Mouse (Mus musculus) erythroblast, embryonic 14.5 days (primary cell): ENCODE measurements at regions not wholly inside any gene's neighbourhood (a gene's known extent, or its start where the extent isn't known, plus 50 kb on each side); places are given as distances from the start of the nearest gene placed in this dataset.

Source experiments
- H3K27me3 ChIP-seq: 2 replicates; pipeline ENCODE4 v1.6.1; 2012; ENCODE audit warnings: inconsistent platforms; ENCODE audit not compliant: control insufficient read depth
- H3K36me3 ChIP-seq: 2 replicates; pipeline ENCODE4 v1.6.1; 2012; ENCODE audit warnings: mild to moderate bottlenecking, inconsistent platforms; ENCODE audit not compliant: control insufficient read depth
- H3K4me1 ChIP-seq: 2 replicates; pipeline ENCODE4 v1.6.1; 2012; ENCODE audit warnings: inconsistent platforms; ENCODE audit not compliant: control insufficient read depth
- H3K4me3 ChIP-seq: replicated peaks from 2 replicates; pipeline ENCODE3; 2012; ENCODE audit warnings: moderate library complexity, mild to moderate bottlenecking, inconsistent platforms
- H3K9me3 ChIP-seq: 2 replicates; pipeline ENCODE4 v1.6.1; 2012; ENCODE audit warnings: low read length, inconsistent platforms, mixed read lengths; ENCODE audit not compliant: control insufficient read depth
- GATA1 ChIP-seq: IDR thresholded peaks from 2 replicates; pipeline ENCODE4 v1.6.1; 2012; ENCODE audit warnings: low read length, inconsistent platforms, mixed read lengths
- TAL1 ChIP-seq: IDR thresholded peaks from 3 replicates; pipeline ENCODE4 v1.6.1; 2012; ENCODE audit warnings: low read length, inconsistent platforms, mixed read lengths

DNA sequence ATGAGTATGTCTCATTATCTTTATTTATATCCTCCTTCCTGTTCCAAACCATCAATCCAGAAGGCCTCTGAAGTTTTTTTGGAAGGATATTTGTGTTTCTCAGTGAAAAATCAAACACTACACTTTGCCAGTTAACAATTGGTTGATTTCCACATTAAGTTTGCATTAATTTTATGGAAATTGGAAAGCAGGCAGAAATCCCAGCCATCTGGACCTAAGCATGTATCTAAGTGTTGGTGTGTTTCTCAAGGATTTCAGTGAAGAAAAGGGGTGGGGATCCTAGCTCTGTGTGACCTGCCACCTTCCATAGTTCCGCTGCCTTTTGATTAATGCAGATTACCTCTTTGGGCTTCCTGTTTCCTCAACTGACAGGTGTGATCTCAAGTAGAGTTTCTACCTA is 296.5 kb downstream of the Icos start:
- no peak for TF ChIP-seq GATA1
- no peak for TF ChIP-seq TAL1
- Histone ChIP-seq H3K4me1 (no peaks in the 10 kb centered on the region), H3K27me3 (no peaks in the 10 kb centered on the region), H3K36me3 (no peaks in the 10 kb centered on the region), H3K9me3 (no peaks in the 10 kb centered on the region), H3K4me3 (no peak overlapping the region)

DNA sequence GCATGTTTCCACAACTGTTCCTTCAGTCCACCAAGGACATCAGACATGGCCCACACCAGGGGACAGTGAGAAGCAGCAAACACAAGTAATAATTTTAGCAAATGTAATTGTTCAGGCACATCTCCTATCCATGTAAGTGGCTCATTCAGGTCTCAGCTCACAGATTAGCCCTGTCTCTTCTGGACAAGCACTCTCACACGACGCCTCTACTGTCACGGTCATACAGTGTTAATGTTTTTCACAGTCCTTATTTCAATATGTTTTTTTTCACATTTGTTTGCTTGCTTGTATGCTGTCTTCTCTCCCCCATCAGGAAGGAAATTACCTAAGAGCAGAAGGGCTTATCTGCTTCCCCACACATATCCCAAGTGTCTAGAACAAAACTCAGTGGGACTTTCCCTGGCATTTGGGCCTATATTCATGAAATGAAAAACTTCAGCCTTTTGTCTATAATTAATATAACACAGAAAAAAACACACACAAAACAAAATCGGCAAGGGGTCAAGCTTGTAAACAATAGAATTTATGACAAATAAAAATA is 299.5 kb downstream of the Icos start:
- TF ChIP-seq GATA1 (no peak), TAL1 (no peak)
- H3K4me1 ChIP-seq: no peaks in the 10 kb centered on the region
- H3K4me3 ChIP-seq: no peak overlapping the region
- no peaks in the 10 kb centered on the region for H3K36me3 ChIP-seq
- no peaks in the 10 kb centered on the region for H3K9me3 ChIP-seq
- H3K27me3 ChIP-seq: no peaks in the 10 kb centered on the region

DNA sequence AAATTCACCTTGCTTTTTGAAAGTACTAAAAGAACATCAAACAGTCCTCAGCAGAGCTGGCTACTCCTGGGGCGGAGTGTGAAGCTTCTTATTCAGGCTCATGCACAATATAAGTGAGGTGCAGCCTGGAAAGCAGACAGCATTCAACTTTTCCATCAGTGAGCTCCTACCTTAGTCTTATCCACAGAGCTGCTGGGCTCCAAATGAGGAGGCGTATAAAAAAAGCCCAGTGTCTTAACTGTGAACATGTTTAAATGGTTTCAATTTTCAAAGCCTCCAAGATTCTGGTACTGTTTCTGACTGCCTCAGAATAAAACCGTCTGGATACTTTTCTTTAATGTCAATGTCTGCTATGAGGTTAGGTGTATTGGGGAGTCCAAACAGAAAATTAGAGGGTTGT is 310.5 kb downstream of the Icos start:
- Histone ChIP-seq H3K4me3 (no peak overlapping the region), H3K9me3 (peaks cover 2% of the 10 kb centered on the region; the same call in 1 of the 2 replicates), H3K4me1 (no peaks in the 10 kb centered on the region), H3K27me3 (no peaks in the 10 kb centered on the region), H3K36me3 (no peaks in the 10 kb centered on the region)
- no peak for TF ChIP-seq GATA1
- no peak for TF ChIP-seq TAL1

DNA sequence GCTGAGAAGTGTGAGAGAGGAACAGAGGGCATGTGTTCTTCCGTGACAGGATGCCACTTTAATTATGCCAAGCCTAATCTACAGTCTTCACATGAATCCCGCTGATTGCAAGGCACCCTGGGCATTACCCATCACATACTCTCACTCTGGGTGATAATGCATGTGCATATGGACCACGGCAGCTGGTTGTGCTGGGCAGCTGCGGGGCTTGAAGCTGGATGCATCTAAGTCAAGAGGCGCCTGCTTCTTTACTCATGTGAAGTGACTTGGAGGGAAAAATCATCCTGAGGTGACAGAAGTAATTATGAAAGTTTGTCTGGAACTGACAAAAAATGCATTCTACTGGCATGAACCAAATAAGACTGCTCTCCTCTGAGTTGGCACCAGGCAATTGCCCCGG is 311.2 kb downstream of the Icos start:
- TF ChIP-seq TAL1 (no peak), GATA1 (no peak)
- Histone ChIP-seq H3K4me1 (no peaks in the 10 kb centered on the region), H3K36me3 (no peaks in the 10 kb centered on the region), H3K27me3 (no peaks in the 10 kb centered on the region), H3K9me3 (peaks cover 2% of the 10 kb centered on the region; the same call in 1 of the 2 replicates), H3K4me3 (no peak overlapping the region)

GRCm38 (mm10) chr1:61289552-61289951 is 311.8 kb downstream of the Icos start:
- peaks cover 2% of the 10 kb centered on the region; the same call in 1 of the 2 replicates for H3K9me3 ChIP-seq
- no peak overlapping the region for H3K4me3 ChIP-seq

GRCm38 (mm10) chr1:61293106-61293505 is 315.4 kb downstream of the Icos start:
- TF ChIP-seq TAL1: no peak
- no peak for TF ChIP-seq GATA1
- H3K4me1 ChIP-seq: no peaks in the 10 kb centered on the region
- no peaks in the 10 kb centered on the region for H3K27me3 ChIP-seq
- H3K36me3 ChIP-seq: no peaks in the 10 kb centered on the region
- peaks cover 2% of the 10 kb centered on the region; the same call in 1 of the 2 replicates for H3K9me3 ChIP-seq
- no peak overlapping the region for H3K4me3 ChIP-seq

More at GRCm38 (mm10) chr1:61289552-61289951, 311.8 kb downstream of the Icos start:
- H3K27me3 ChIP-seq: no peaks in the 10 kb centered on the region
- no peak for TF ChIP-seq GATA1
- no peak for TF ChIP-seq TAL1
- no peaks in the 10 kb centered on the region for H3K36me3 ChIP-seq
- no peaks in the 10 kb centered on the region for H3K4me1 ChIP-seq

GRCm38 (mm10) chr1:61295219-61295618 is 317.5 kb downstream of the Icos start:
- Histone ChIP-seq H3K4me3 (no peak overlapping the region), H3K36me3 (no peaks in the 10 kb centered on the region), H3K9me3 (peaks cover 2% of the 10 kb centered on the region; the same call in 1 of the 2 replicates), H3K4me1 (no peaks in the 10 kb centered on the region), H3K27me3 (no peaks in the 10 kb centered on the region)
- TF ChIP-seq TAL1 (no peak), GATA1 (no peak)

- Histone ChIP-seq H3K27me3 (no peaks in the 10 kb centered on the region), H3K4me3 (no peak overlapping the region), H3K9me3 (peaks cover 2% of the 10 kb centered on the region; the same call in 1 of the 2 replicates), H3K4me1 (no peaks in the 10 kb centered on the region), H3K36me3 (no peaks in the 10 kb centered on the region)
- no peak for TF ChIP-seq TAL1
- no peak for TF ChIP-seq GATA1
Measured at GRCm38 (mm10) chr1:61296831-61297230, 319.1 kb downstream of the Icos start.

DNA sequence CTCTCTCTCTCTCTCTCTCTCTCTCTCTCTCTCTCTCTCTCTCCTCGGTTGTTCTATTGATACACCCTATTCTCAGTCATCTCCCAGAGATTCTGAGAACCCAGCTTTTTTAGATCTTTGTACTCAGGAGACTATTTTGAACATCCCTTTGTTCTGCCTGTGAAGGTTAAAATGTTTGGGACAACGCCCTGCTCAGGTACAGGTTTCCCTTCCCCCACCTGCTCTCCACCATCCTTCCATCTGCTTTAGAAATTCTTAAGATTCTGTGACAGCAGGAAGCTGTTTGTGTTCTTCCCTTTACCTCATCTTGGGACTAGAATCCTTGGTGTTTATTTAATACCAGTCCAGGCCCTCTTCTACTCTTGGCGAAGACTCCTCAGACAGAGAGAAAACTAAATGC is 319.6 kb downstream of the Icos start:
- H3K36me3 ChIP-seq: no peaks in the 10 kb centered on the region
- no peak overlapping the region for H3K4me3 ChIP-seq
- no peaks in the 10 kb centered on the region for H3K4me1 ChIP-seq
- H3K27me3 ChIP-seq: no peaks in the 10 kb centered on the region
- no peaks in the 10 kb centered on the region for H3K9me3 ChIP-seq
- no peak for TF ChIP-seq GATA1
- TF ChIP-seq TAL1: no peak

- no peak for TF ChIP-seq GATA1
- no peak for TF ChIP-seq TAL1
Measured at GRCm38 (mm10) chr1:61298064-61298463, 320.3 kb downstream of the Icos start.

More at GRCm38 (mm10) chr1:61298064-61298463, 320.3 kb downstream of the Icos start:
- H3K4me3 ChIP-seq: no peak overlapping the region
- no peaks in the 10 kb centered on the region for H3K9me3 ChIP-seq
- no peaks in the 10 kb centered on the region for H3K4me1 ChIP-seq
- no peaks in the 10 kb centered on the region for H3K27me3 ChIP-seq
- no peaks in the 10 kb centered on the region for H3K36me3 ChIP-seq
